Mouse (Mus musculus) lung, embryonic 15.5 days (tissue): ENCODE results near the gene Gm884. TPM values are rescaled to one million over a fixed set of nuclear protein-coding genes. Genes with fewer than 3 reads are reported as not detected.

ENCODE experiments used
- ATAC-seq: fragments of 200-750 bp; cut with Nextera tagmentation; 2 replicates; pipeline ENCODE4 v1.8.0; 2017; ENCODE audit warnings: moderate number of reproducible peaks, borderline replicate concordance; ENCODE audit not compliant: low FRiP score, low TSS enrichment; ENCODE audit errors: extremely low read depth
- H3K27ac ChIP-seq: fragments of 300-500 bp; sonication (generic); 2 replicates; pipeline ENCODE4 v1.5.1; 2015; ENCODE audit warnings: moderate library complexity, mild to moderate bottlenecking, inconsistent platforms
- H3K27me3 ChIP-seq: fragments of 300-500 bp; sonication (generic); 2 replicates; pipeline ENCODE4 v1.6.1; 2015; ENCODE audit warnings: inconsistent platforms
- H3K36me3 ChIP-seq: fragments of 300-500 bp; sonication (generic); 2 replicates; pipeline ENCODE4 v1.6.1; 2015; ENCODE audit warnings: inconsistent platforms
- H3K4me1 ChIP-seq: fragments of 300-500 bp; sonication (generic); 2 replicates; pipeline ENCODE4 v1.6.1; 2015; ENCODE audit warnings: inconsistent platforms
- H3K4me2 ChIP-seq: fragments of 300-500 bp; sonication (generic); 2 replicates; pipeline ENCODE4 v1.6.1; 2015; ENCODE audit warnings: inconsistent platforms, mild to moderate bottlenecking, moderate library complexity
- H3K4me3 ChIP-seq: fragments of 300-500 bp; sonication (generic); 2 replicates; pipeline ENCODE4 v1.5.1; 2015; ENCODE audit warnings: mild to moderate bottlenecking, inconsistent platforms
- H3K9ac ChIP-seq: fragments of 300-500 bp; sonication (generic); 2 replicates; pipeline ENCODE4 v1.6.1; 2015; ENCODE audit warnings: inconsistent platforms
- H3K9me3 ChIP-seq: fragments of 300-500 bp; sonication (generic); 2 replicates; pipeline ENCODE4 v1.6.1; 2016; ENCODE audit warnings: inconsistent platforms
- WGBS: fragments of 180-500 bp; shearing (Covaris S2); methylation state at CpG from one replicate; pipeline ENCODE4 v1.1.7; 2015; 5-methylcytosine and 5-hydroxymethylcytosine counted together
- polyA plus RNA-seq: library from polyadenylated mRNA; unstranded; fragments of >200 nt; fragmentation: Nextera tagmentation; extraction: Ambion mirVana; gene quantifications from 2 replicates; pipeline ENCODE4 v1.2.1, GENCODE M21; 2015

Gene Gm884
- polyA plus RNA-seq, 1 experiment from 2014 or later = not detected

DNA sequence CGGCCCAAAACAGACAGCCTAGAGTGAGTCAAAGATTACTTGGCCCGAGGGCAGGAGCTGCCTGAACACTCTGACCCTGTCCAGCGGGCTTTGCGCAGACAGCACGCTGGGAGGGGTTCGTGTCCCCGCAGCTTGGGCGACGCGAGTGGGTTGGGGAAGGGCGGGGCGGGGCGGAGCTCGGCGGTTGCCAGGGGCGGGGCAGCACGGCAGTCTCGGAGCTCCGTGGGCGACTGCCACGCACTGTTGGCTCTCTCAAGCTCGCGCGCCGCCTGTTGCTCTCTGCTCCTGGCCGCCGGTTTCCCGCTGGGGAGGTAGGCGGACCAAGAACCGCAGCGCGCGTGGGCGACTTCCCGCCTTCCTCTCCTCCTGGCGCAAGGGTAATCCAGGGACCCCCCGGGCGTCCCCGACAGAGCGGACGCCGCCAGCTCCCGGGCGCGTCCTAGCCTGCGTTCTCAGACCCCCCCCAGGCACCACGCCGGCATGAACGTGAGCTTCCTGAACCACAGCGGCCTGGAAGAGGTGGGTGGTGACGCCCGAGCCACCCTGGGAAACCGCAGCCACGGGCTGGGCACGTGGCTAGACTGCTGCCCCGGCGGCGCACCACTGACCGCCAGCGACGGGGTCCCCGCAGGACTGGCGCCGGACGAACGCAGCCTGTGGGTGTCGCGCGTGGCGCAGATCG is 28.5 kb upstream of the Gm884 start, which contains the start of gene Rprml:
Gene Rprml, plus strand, starts transcription at position 270 of the 682 bp plus-strand sequence.
- 1% methylated on average over 71 of the region's 71 CpGs for WGBS
- Histone ChIP-seq H3K4me1 (peaks cover 13% of the 10 kb centered on the region), H3K36me3 (no peaks in the 10 kb centered on the region), H3K4me3 (peak within 1 kb of the TSS; percentile 35), H3K9ac (no peak within 1 kb of the TSS), H3K27ac (no peak within 1 kb of the TSS), H3K4me2 (peak within 1 kb of the TSS; percentile 55), H3K9me3 (no peaks in the 10 kb centered on the region), H3K27me3 (peaks cover 84% of the 10 kb centered on the region)
- ATAC-seq = no peak

DNA sequence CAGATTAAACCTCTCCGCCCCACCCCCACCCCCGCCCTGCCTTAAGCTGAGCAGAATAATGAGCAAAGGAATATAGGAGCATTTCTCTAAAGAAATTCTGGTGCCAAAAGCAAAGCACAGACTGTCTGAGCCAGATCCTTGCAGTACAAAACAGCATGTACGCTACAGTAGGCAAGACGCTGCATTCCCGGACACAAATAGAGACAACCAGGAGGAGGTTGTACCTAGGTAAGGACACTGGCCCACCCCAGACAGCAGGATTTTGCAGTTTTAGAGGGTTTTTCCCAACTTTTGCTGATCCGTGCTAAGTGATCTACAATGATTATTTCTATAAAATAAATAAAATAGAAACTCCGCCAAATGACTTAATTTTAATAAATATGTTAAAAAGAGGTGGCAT is 27.7 kb upstream of the Gm884 start:
- no peaks in the 10 kb centered on the region; the same call in 1 of the 2 replicates for H3K9me3 ChIP-seq
- H3K27ac ChIP-seq = no peak overlapping the region

DNA sequence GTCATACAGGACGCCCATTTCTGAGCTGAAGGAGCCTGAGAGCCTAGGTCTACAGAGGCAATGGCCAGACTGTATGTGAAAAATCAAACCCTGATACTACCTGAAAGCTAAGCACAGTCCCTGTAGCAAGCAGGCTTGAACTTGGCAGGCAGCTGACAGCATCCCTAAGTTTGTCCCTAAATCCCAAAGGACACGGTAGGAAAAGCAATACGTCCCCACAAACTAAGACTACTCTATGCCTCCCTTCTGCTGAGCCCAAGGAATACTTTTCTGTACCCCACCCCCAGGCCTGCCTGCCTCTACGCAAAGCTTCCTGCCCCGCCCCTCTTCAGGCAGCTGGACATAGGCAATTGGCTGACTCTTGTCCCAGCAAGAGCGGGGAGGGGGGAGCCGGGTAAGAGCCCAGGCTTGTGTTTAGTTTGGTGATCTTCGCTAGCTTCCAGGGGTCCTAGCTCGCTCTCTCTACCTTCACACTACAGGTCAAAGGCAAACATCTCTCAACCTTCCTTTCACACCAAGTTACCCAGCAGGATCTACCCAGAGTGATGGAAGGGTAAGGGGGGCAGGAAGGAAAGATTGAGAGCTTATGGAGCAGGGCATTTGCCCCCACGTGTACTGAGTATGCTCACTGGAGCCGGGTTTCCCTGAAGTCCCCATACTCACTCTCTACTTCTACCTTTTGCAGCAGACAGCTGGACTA is 27.1 kb upstream of the Gm884 start:
- Histone ChIP-seq H3K27me3 (peaks cover 72% of the 10 kb centered on the region), H3K9me3 (no peaks in the 10 kb centered on the region; the same call in 1 of the 2 replicates), H3K4me3 (no peak overlapping the region), H3K4me2 (no peak overlapping the region), H3K9ac (no peak overlapping the region), H3K4me1 (peaks cover 13% of the 10 kb centered on the region), H3K36me3 (no peaks in the 10 kb centered on the region), H3K27ac (no peak overlapping the region)
- WGBS = 9% methylated on average over 11 of the region's 11 CpGs
- no peak for ATAC-seq

More for the DNA sequence above, 27.7 kb upstream of the Gm884 start:
- Histone ChIP-seq H3K36me3 (no peaks in the 10 kb centered on the region), H3K4me3 (no peak overlapping the region), H3K4me1 (peaks cover 13% of the 10 kb centered on the region), H3K27me3 (peaks cover 78% of the 10 kb centered on the region), H3K4me2 (no peak overlapping the region), H3K9ac (no peak overlapping the region)
- WGBS = 24% methylated on average over 7 of the region's 7 CpGs
- ATAC-seq = no peak

DNA sequence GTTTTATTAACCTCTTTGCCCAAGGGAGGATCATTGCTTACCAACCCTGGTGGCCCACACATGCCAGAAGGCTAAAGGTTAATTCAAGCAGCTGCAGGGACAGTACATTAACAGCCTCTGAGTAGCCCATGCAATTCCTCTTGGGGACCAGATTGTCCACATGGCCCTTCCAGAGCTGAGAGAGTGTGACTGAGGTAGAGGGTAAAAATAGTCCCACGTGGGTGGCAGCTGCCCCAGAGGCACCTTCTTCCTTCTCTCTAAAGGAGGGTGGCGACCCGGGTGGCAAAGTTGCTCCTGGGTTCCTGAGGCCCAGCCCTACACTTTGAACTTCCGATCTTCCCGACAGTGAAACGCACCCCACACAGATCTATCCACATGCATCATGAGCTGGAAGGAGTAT is 25.4 kb upstream of the Gm884 start:
- H3K27ac ChIP-seq = no peak overlapping the region
- H3K4me2 ChIP-seq = no peak overlapping the region
- ATAC-seq = no peak
- no peak overlapping the region for H3K9ac ChIP-seq
- WGBS = 75% methylated on average over 6 of the region's 6 CpGs
- peaks cover 56% of the 10 kb centered on the region for H3K27me3 ChIP-seq
- H3K36me3 ChIP-seq = no peaks in the 10 kb centered on the region
- peaks cover 13% of the 10 kb centered on the region for H3K4me1 ChIP-seq
- H3K9me3 ChIP-seq = no peaks in the 10 kb centered on the region; the same call in 1 of the 2 replicates
- H3K4me3 ChIP-seq = no peak overlapping the region

DNA sequence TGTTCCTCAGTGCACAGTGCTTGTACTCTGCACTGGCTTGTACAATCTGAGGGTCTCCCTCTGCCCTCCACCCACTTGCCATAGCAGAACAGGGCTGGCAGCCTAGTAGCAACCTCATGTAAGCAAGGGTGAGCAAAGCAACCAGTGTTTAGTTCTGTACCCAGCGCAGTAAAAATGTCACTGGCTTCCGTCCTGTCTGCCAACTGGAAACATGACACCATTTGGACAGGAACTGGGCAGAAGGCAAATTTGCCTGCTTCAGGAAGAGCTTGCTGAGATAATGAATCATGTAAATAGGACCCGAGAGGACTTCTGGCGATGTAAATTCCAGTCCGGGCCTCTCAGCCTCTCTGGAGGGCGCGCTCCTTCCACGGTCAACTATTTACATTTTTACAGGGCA is 24.8 kb upstream of the Gm884 start:
- H3K9ac ChIP-seq = no peak overlapping the region
- H3K27ac ChIP-seq = no peak overlapping the region
- H3K27me3 ChIP-seq = peaks cover 53% of the 10 kb centered on the region
- no peak for ATAC-seq
- no peaks in the 10 kb centered on the region for H3K36me3 ChIP-seq
- WGBS = 43% methylated on average over 8 of the region's 8 CpGs
- no peak overlapping the region for H3K4me2 ChIP-seq
- H3K4me3 ChIP-seq = no peak overlapping the region
- no peaks in the 10 kb centered on the region; the same call in 1 of the 2 replicates for H3K9me3 ChIP-seq
- peaks cover 13% of the 10 kb centered on the region for H3K4me1 ChIP-seq

DNA sequence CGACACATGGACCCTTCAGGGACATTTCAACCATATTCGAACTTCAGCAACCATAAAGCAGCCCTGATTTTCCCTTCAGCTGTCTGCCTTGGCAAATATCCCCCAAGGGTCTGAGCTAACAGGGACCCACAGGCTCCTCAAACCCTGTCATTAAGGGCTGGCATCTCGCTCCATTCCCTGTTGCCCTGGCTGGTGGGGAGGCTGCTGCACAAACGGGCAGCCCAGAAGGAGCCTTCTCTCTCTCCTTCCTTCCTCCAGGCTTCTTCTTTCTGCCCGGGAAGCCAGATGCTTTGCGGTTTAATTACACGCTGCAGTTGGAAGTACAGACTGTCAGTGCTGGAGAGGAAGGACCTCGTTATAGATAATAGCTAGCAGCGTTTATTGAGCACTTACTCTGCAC is 22.3 kb upstream of the Gm884 start:
- Histone ChIP-seq H3K9ac (no peak overlapping the region), H3K9me3 (no peaks in the 10 kb centered on the region; the same call in 1 of the 2 replicates), H3K27ac (no peak overlapping the region), H3K4me3 (no peak overlapping the region), H3K4me2 (no peak overlapping the region), H3K36me3 (no peaks in the 10 kb centered on the region), H3K27me3 (peaks cover 40% of the 10 kb centered on the region), H3K4me1 (no peaks in the 10 kb centered on the region; the same call in 1 of the 2 replicates)
- 67% methylated on average over 9 of the region's 9 CpGs for WGBS
- ATAC-seq = no peak

DNA sequence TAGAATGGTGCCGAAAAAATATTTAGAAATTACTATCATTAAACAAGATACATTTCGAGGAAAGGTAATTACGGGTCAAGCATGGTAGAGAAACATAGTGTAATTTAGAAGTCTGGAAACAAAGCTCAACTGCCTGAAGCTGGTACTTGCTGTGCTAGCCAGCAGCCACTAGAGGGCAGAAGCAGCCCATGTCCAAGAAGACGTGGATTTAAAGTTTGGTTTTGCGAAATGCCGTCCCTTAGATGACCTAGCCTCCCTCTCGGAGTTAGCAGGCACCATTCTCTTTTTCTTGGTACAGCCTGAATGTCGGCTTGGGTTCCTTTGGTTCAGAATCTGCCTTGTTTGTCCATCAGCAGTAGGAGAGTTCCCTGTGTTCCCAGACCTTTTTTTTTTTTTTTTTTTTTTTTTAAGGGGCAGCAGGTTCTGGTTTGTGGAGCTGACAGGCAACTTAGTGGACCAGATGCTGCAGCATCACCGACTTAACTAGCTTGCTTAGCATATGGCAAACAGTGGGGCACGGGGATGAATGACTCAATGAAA is 18.5 kb upstream of the Gm884 start:
- Histone ChIP-seq H3K4me3 (no peak overlapping the region), H3K9ac (no peak overlapping the region), H3K4me1 (no peaks in the 10 kb centered on the region), H3K9me3 (no peaks in the 10 kb centered on the region; the same call in 1 of the 2 replicates), H3K27me3 (peaks cover 17% of the 10 kb centered on the region), H3K36me3 (no peaks in the 10 kb centered on the region), H3K4me2 (no peak overlapping the region), H3K27ac (no peak overlapping the region)
- WGBS = 2% methylated on average over 10 of the region's 10 CpGs
- ATAC-seq = no peak

DNA sequence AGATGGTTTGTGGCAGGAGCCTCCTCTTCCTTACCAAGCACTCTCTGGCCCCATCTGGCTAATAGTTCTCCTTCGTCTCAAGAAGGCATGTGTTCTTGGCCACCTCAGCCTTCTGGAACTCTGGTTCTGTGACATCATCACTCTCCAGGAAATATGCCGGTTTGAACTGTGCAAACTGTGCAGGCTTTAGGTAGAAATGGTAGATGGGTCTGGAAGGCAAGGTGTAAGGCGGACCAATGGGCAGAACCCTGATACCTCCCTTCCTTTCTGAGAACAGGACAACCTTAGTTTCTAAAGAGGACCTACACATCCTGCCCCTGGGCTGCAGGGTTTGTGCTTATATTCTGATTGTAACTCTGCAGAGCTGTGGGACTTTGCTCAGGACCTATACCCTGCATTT is 17.9 kb upstream of the Gm884 start, which contains the start of gene Lyzl6:
Gene Lyzl6, minus strand, starts transcription at position 101 of the 400 bp plus-strand sequence.
- Histone ChIP-seq H3K27ac (no peak within 1 kb of the TSS), H3K36me3 (no peaks in the 10 kb centered on the region), H3K4me2 (no peak within 1 kb of the TSS), H3K27me3 (peaks cover 17% of the 10 kb centered on the region), H3K4me3 (no peak within 1 kb of the TSS), H3K4me1 (no peaks in the 10 kb centered on the region), H3K9ac (no peak within 1 kb of the TSS), H3K9me3 (no peaks in the 10 kb centered on the region)
- ATAC-seq = no peak
- WGBS = 71% methylated on average over 3 of the region's 3 CpGs

DNA sequence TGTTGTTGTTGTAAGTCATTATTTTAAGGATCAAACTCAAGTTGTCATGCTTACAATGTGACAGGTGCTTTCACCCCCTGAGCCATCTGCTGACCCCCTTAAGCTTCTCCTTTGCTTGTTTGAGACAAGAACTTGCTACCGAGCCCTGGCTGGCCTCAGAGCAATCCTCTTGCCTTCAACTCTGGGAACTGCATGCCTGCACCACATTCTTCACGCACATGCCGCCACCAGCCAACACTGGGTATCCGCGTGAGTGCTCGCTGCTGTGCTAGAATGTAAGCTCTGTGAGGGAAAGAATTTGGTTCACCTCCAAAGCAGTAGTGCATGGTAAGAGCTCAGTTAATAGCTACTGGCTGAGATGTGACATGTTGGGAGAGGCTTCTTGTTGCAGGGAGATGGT is 15.3 kb upstream of the Gm884 start:
- no peak for ATAC-seq
- Histone ChIP-seq H3K27ac (no peak overlapping the region), H3K36me3 (no peaks in the 10 kb centered on the region), H3K9me3 (no peaks in the 10 kb centered on the region), H3K4me3 (no peak overlapping the region), H3K9ac (no peak overlapping the region), H3K27me3 (peaks cover 15% of the 10 kb centered on the region), H3K4me1 (no peaks in the 10 kb centered on the region), H3K4me2 (no peak overlapping the region)
- WGBS = 74% methylated on average over 6 of the region's 6 CpGs

DNA sequence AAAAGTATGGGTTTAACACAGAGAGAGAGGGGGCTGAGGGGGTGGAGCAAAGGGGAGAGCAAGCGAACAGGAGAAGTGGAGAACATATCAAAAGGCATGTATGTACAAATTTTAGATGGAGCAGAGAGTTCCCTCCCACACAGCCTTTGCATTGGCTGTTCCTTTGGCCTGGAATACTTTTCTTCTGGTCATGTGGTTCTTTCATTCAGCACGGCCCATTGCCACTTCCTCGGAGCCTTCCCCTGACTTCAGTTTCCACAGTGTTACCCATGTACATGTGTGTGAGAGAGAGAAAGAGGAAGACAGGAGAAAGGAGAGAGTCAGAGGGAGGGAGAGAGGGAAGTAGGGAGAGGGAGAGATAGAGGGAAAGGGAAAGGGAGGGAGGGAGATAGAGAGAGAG is 14.5 kb upstream of the Gm884 start:
- H3K36me3 ChIP-seq = no peaks in the 10 kb centered on the region
- H3K9me3 ChIP-seq = no peaks in the 10 kb centered on the region
- no peak overlapping the region for H3K4me3 ChIP-seq
- no peak for ATAC-seq
- no peak overlapping the region for H3K9ac ChIP-seq
- H3K4me1 ChIP-seq = no peaks in the 10 kb centered on the region
- no peak overlapping the region for H3K4me2 ChIP-seq
- WGBS = 58% methylated on average over 3 of the region's 3 CpGs
- H3K27me3 ChIP-seq = peaks cover 10% of the 10 kb centered on the region
- no peak overlapping the region for H3K27ac ChIP-seq

DNA sequence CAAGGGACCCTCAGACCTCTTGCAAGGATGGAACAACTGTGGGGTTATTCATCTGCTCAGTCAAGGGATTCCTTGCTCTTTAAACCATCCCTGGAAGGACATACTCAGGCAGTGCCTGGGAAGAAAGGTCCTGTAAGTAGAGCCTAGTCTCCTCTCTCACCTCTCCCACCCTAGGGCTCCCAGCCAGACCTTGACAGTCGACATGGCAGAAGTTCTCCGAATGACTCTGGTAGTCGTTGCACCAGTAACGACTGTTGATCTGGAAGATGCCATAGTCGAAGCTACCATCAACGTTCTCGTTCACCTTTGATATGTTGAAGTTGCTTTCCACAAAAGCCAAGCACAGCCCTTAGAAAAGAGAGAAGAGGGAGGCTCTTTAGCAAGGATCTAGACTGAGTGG is 13.9 kb upstream of the Gm884 start:
- H3K4me2 ChIP-seq = no peak overlapping the region
- no peaks in the 10 kb centered on the region for H3K36me3 ChIP-seq
- ATAC-seq = no peak
- peaks cover 4% of the 10 kb centered on the region for H3K27me3 ChIP-seq
- no peaks in the 10 kb centered on the region for H3K9me3 ChIP-seq
- 87% methylated on average over 7 of the region's 7 CpGs for WGBS
- H3K27ac ChIP-seq = no peak overlapping the region
- no peak overlapping the region for H3K9ac ChIP-seq
- no peak overlapping the region for H3K4me3 ChIP-seq
- no peaks in the 10 kb centered on the region for H3K4me1 ChIP-seq

DNA sequence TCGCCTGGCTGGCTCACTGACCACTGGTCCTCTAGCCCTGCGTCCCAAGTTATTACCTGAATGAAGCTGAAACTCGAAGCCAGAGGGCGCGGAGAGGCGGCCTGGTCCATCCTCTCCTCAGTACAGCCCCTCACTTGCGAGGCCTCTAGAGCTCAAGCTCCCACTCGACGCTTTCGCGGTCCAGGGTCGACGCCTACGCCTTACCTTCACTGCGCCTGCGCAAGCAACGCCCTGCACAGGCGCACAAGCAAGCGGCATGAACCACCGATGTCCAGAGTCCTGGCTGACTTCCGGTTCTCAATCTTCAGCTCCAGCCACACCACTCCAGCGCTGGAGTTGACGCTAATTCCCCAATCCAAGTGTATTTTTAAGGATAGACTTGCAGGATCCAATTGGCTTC is 6.5 kb upstream of the Gm884 start:
- no peaks in the 10 kb centered on the region for H3K36me3 ChIP-seq
- no peaks in the 10 kb centered on the region for H3K9me3 ChIP-seq
- no peak overlapping the region for H3K27ac ChIP-seq
- no peaks in the 10 kb centered on the region for H3K4me1 ChIP-seq
- 74% methylated on average over 23 of the region's 23 CpGs for WGBS
- H3K27me3 ChIP-seq = no peaks in the 10 kb centered on the region
- no peak overlapping the region for H3K9ac ChIP-seq
- no peak overlapping the region for H3K4me2 ChIP-seq
- no peak for ATAC-seq
- H3K4me3 ChIP-seq = no peak overlapping the region
